Mouse (Mus musculus) brain, embryonic 18.5 days (tissue): Measurements from ENCODE around the gene Foxd3.

Experiments used
- DNase-seq: peaks from one replicate; pipeline ENCODE4 v3.0.0-alpha.2; 2012; ENCODE audit warnings: low read depth, low spot score

Gene Foxd3

GRCm38 (mm10) chr4:99657430-99657820 lies 1.3 kb downstream of the Foxd3 start:
- no peak for DNase-seq

GRCm38 (mm10) chr4:99657831-99658470 lies 1.9 kb downstream of the Foxd3 start:
- DNase-seq, result no peak

- DNase-seq, result no peak
Measured at GRCm38 (mm10) chr4:99658881-99659280, 2.8 kb downstream of the Foxd3 start.

GRCm38 (mm10) chr4:99659361-99660072 lies 3.4 kb downstream of the Foxd3 start:
- no peak for DNase-seq

- DNase-seq, result no peak
Measured at GRCm38 (mm10) chr4:99660073-99660611, 4.0 kb downstream of the Foxd3 start.

- DNase-seq, result no peak
Measured at GRCm38 (mm10) chr4:99660981-99661380, 4.9 kb downstream of the Foxd3 start.

GRCm38 (mm10) chr4:99661956-99662355 lies 5.9 kb downstream of the Foxd3 start:
- DNase-seq, result no peak

GRCm38 (mm10) chr4:99662431-99662830 lies 6.3 kb downstream of the Foxd3 start:
- DNase-seq, result no peak

- DNase-seq, result no peak
Measured at GRCm38 (mm10) chr4:99662841-99663567, 6.9 kb downstream of the Foxd3 start.

- DNase-seq, result no peak
Measured at GRCm38 (mm10) chr4:99663710-99664109, 7.6 kb downstream of the Foxd3 start.

GRCm38 (mm10) chr4:99670203-99670851 lies 14.2 kb downstream of the Foxd3 start:
- no peak for DNase-seq

GRCm38 (mm10) chr4:99675191-99675590 lies 19.1 kb downstream of the Foxd3 start:
- DNase-seq, result no peak

GRCm38 (mm10) chr4:99683941-99684340 lies 27.8 kb downstream of the Foxd3 start:
- no peak for DNase-seq

GRCm38 (mm10) chr4:99686308-99686707 lies 30.2 kb downstream of the Foxd3 start:
- no peak for DNase-seq
